Mouse (Mus musculus) hindbrain, embryonic 11.5 days (tissue): ENCODE measurements around the gene Lemd2. TPM values are rescaled to one million over a fixed set of nuclear protein-coding genes. Genes with fewer than 3 reads are reported as not detected.
A peak's percentile ranks its signal among the peaks of the same experiment; 100 is the strongest.

Source experiments
- ATAC-seq: fragments of 200-750 bp; cut with Nextera tagmentation; 2 replicates; pipeline ENCODE4 v1.8.0; 2017; ENCODE audit warnings: mild to moderate bottlenecking, moderate TSS enrichment, moderate library complexity; ENCODE audit not compliant: low FRiP score
- DNase-seq: peaks from one replicate; pipeline ENCODE4 v3.0.0-alpha.2; 2015; ENCODE audit warnings: low spot score
- H3K27ac ChIP-seq: fragments of 300-500 bp; sonication (generic); 2 replicates; pipeline ENCODE4 v1.5.1; 2014; ENCODE audit warnings: mild to moderate bottlenecking, low read depth, low read length
- H3K27me3 ChIP-seq: fragments of 300-500 bp; sonication (generic); 2 replicates; pipeline ENCODE4 v1.6.1; 2014; ENCODE audit warnings: mild to moderate bottlenecking, low read length, moderate library complexity, mixed read lengths; ENCODE audit not compliant: control insufficient read depth, insufficient read depth
- H3K36me3 ChIP-seq: fragments of 300-500 bp; sonication (generic); 2 replicates; pipeline ENCODE4 v1.6.1; 2014; ENCODE audit warnings: mild to moderate bottlenecking, low read length, moderate library complexity, mixed read lengths; ENCODE audit not compliant: control insufficient read depth, insufficient read depth
- H3K4me1 ChIP-seq: fragments of 300-500 bp; sonication (generic); replicated peaks from 2 replicates; pipeline ENCODE4 v1.6.1; 2014; ENCODE audit warnings: low read length, mixed read lengths; ENCODE audit not compliant: control insufficient read depth, insufficient read depth
- H3K4me2 ChIP-seq: fragments of 300-500 bp; sonication (generic); replicated peaks from 2 replicates; pipeline ENCODE4 v1.6.1; 2014; ENCODE audit warnings: mild to moderate bottlenecking, low read depth, low read length
- H3K4me3 ChIP-seq: fragments of 300-500 bp; sonication (generic); 2 replicates; pipeline ENCODE4 v1.5.1; 2014; ENCODE audit warnings: low read depth, low read length
- H3K9ac ChIP-seq: fragments of 300-500 bp; sonication (generic); 2 replicates; pipeline ENCODE4 v1.6.1; 2014; ENCODE audit warnings: low read depth, low read length
- H3K9me3 ChIP-seq: fragments of 300-500 bp; sonication (generic); 2 replicates; pipeline ENCODE4 v1.6.1; 2016; ENCODE audit warnings: low read length; ENCODE audit not compliant: control insufficient read depth
- WGBS: fragments of 180-500 bp; shearing (Covaris S2); extraction: QIAGEN DNeasy Blood & Tissue Kit; methylation state at CpG from one replicate; pipeline ENCODE4 v1.1.7; 2014; 5-methylcytosine and 5-hydroxymethylcytosine counted together
- polyA plus RNA-seq: library from polyadenylated mRNA; unstranded; fragments of >200 nt; fragmentation: Nextera tagmentation; extraction: Ambion mirVana; gene quantifications from 2 replicates; pipeline ENCODE4 v1.2.1, GENCODE M21; 2014

Gene Lemd2
- polyA plus RNA-seq, 1 experiment from 2014 or later: 12.4 TPM

- DNase-seq: no peak
- ATAC-seq: no peak
- no peaks in the 10 kb centered on the region for H3K9me3 ChIP-seq
- no peak overlapping the region for H3K9ac ChIP-seq
- H3K27ac ChIP-seq: 0 out of 2 replicates have a peak overlapping the region, but pooled peaks have one; percentile 70
- H3K4me3 ChIP-seq: no peak overlapping the region
- no peaks in the 10 kb centered on the region for H3K27me3 ChIP-seq
- WGBS: 10% methylated on average over 14 of the region's 14 CpGs
- H3K36me3 ChIP-seq: no peaks in the 10 kb centered on the region
- no peak overlapping the region for H3K4me2 ChIP-seq
- H3K4me1 ChIP-seq: peaks cover 3% of the 10 kb centered on the region
Measured at GRCm38 (mm10) chr17:27229710-27230454, 25.6 kb upstream of the Lemd2 start.

GRCm38 (mm10) chr17:27228216-27228915, 24.1 kb upstream of the Lemd2 start:
- no peaks in the 10 kb centered on the region for H3K36me3 ChIP-seq
- H3K9me3 ChIP-seq: no peaks in the 10 kb centered on the region
- DNase-seq (peak; percentile 84), ATAC-seq (peak; percentile 71)
- H3K27me3 ChIP-seq: no peaks in the 10 kb centered on the region
- H3K9ac ChIP-seq: no peak overlapping the region
- peaks cover 3% of the 10 kb centered on the region for H3K4me1 ChIP-seq
- H3K4me2 ChIP-seq: no peak overlapping the region
- no peak overlapping the region for H3K4me3 ChIP-seq
- H3K27ac ChIP-seq: peak overlapping the region; percentile 82
- 16% methylated on average over 11 of the region's 11 CpGs for WGBS

GRCm38 (mm10) chr17:27227258-27227657, 23.0 kb upstream of the Lemd2 start:
- Histone ChIP-seq H3K9me3 (no peaks in the 10 kb centered on the region), H3K36me3 (no peaks in the 10 kb centered on the region), H3K27ac (no peak overlapping the region), H3K9ac (no peak overlapping the region), H3K27me3 (no peaks in the 10 kb centered on the region), H3K4me2 (no peak overlapping the region), H3K4me1 (peaks cover 3% of the 10 kb centered on the region), H3K4me3 (no peak overlapping the region)
- 65% methylated on average over 7 of the region's 7 CpGs for WGBS
- ATAC-seq (no peak), DNase-seq (no peak)

GRCm38 (mm10) chr17:27226701-27227100, 22.4 kb upstream of the Lemd2 start:
- no peak overlapping the region for H3K9ac ChIP-seq
- H3K9me3 ChIP-seq: no peaks in the 10 kb centered on the region
- no peaks in the 10 kb centered on the region for H3K36me3 ChIP-seq
- peaks cover 3% of the 10 kb centered on the region for H3K4me1 ChIP-seq
- no peak overlapping the region for H3K4me2 ChIP-seq
- WGBS: 41% methylated on average over 3 of the region's 3 CpGs
- H3K4me3 ChIP-seq: no peak overlapping the region
- ATAC-seq: no peak
- H3K27ac ChIP-seq: no peak overlapping the region
- no peak for DNase-seq
- no peaks in the 10 kb centered on the region for H3K27me3 ChIP-seq

GRCm38 (mm10) chr17:27225801-27226200, 21.5 kb upstream of the Lemd2 start:
- Histone ChIP-seq H3K9me3 (no peaks in the 10 kb centered on the region), H3K27ac (no peak overlapping the region), H3K36me3 (no peaks in the 10 kb centered on the region), H3K4me2 (no peak overlapping the region), H3K4me3 (no peak overlapping the region), H3K4me1 (peaks cover 3% of the 10 kb centered on the region), H3K27me3 (no peaks in the 10 kb centered on the region), H3K9ac (no peak overlapping the region)
- no peak for DNase-seq
- no peak for ATAC-seq
- WGBS: 58% methylated on average over 10 of the region's 10 CpGs

GRCm38 (mm10) chr17:27223821-27224220, 19.6 kb upstream of the Lemd2 start:
- peaks cover 2% of the 10 kb centered on the region for H3K4me1 ChIP-seq
- DNase-seq (no peak), ATAC-seq (no peak)
- no peak overlapping the region for H3K4me3 ChIP-seq
- WGBS: 87% methylated on average over 6 of the region's 6 CpGs
- no peak overlapping the region for H3K27ac ChIP-seq
- H3K36me3 ChIP-seq: no peaks in the 10 kb centered on the region
- no peaks in the 10 kb centered on the region for H3K9me3 ChIP-seq
- no peak overlapping the region for H3K9ac ChIP-seq
- H3K27me3 ChIP-seq: no peaks in the 10 kb centered on the region
- no peak overlapping the region for H3K4me2 ChIP-seq

GRCm38 (mm10) chr17:27221562-27221961, 17.3 kb upstream of the Lemd2 start:
- no peak for DNase-seq
- H3K9me3 ChIP-seq: no peaks in the 10 kb centered on the region
- H3K27me3 ChIP-seq: no peaks in the 10 kb centered on the region
- H3K4me2 ChIP-seq: no peak overlapping the region
- no peak overlapping the region for H3K27ac ChIP-seq
- H3K4me1 ChIP-seq: peaks cover 6% of the 10 kb centered on the region; the same call in 1 of the 2 replicates
- WGBS: 91% methylated on average over 16 of the region's 16 CpGs
- no peak overlapping the region for H3K4me3 ChIP-seq
- ATAC-seq: no peak
- no peak overlapping the region for H3K9ac ChIP-seq
- H3K36me3 ChIP-seq: no peaks in the 10 kb centered on the region

- no peaks in the 10 kb centered on the region for H3K9me3 ChIP-seq
- H3K9ac ChIP-seq: no peak overlapping the region
- DNase-seq (no peak), ATAC-seq (no peak)
- H3K27ac ChIP-seq: no peak overlapping the region
- H3K4me3 ChIP-seq: no peak overlapping the region
- 59% methylated on average over 6 of the region's 6 CpGs for WGBS
- H3K4me1 ChIP-seq: 0 out of 2 replicates have a peak, but pooled peaks cover 6% of the 10 kb centered on the region
- no peaks in the 10 kb centered on the region for H3K36me3 ChIP-seq
- no peak overlapping the region for H3K4me2 ChIP-seq
- no peaks in the 10 kb centered on the region for H3K27me3 ChIP-seq
Measured at GRCm38 (mm10) chr17:27218916-27219315, 14.6 kb upstream of the Lemd2 start.

GRCm38 (mm10) chr17:27218364-27218763, 14.1 kb upstream of the Lemd2 start:
- Histone ChIP-seq H3K4me1 (peaks cover 6% of the 10 kb centered on the region; the same call in 1 of the 2 replicates), H3K4me3 (no peak overlapping the region), H3K4me2 (no peak overlapping the region), H3K9me3 (no peaks in the 10 kb centered on the region), H3K36me3 (no peaks in the 10 kb centered on the region), H3K27ac (no peak overlapping the region), H3K27me3 (no peaks in the 10 kb centered on the region), H3K9ac (no peak overlapping the region)
- WGBS: 75% methylated on average over 4 of the region's 8 CpGs
- no peak for DNase-seq
- no peak for ATAC-seq
